Mouse (Mus musculus) c-Kit-negative CD71-positive TER-119-positive erythroid progenitor cells, embryonic 14.5 days (primary cell): ENCODE measurements around the gene 2810408A11Rik.
A peak's percentile ranks its signal among the peaks of the same experiment; 100 is the strongest.
"Not testable (repeated sequence)": the region's sequence is repeated elsewhere in the genome, so short reads cannot be mapped to it uniquely, and the experiment has no call there.

ENCODE experiments used
- DNase-seq: peaks from one replicate; pipeline ENCODE4 v3.0.0-alpha.2; 2013; ENCODE audit warnings: low read depth, low spot score

2810408A11Rik gene

DNA sequence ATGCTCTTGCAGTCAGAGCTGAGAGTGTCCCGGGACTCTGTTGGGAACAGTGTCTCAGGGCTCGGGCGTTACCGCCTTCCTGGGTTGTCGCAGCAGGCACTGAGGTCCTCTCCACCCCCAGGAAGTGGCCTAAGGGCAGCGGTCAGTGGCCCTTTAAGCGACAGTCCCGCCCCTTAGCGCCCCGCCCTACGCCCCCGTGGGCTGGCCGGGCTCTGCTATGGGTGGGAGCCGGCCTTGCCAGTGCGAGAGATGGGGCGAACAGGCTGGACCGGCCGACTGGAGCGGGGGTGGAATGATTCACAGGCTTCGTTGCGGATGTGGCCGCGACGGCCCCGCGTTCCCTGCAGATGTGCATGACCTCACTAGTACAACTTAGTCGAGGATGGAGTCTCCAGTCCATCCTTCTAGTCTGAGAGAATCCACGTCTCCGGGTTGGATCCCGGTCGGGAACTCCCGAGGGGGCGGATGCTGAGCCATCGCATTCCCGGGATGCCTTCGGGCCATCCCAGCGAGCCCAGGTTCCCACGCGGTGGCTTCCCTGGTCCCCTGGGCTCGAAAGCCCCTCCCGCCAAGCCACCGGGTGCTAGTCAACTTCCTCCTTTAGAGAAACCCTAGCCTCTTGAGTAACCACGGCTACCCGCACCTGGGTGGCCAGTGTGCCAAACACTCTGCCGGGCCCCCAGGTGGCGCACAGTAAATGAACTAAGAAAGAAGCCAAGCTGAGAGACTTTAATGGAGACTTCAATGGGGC is 19.8 kb downstream of the 2810408A11Rik start, which contains the start of gene Kctd11:
TSS of gene Kctd11 (minus strand) at position 554 of the 751 bp plus-strand sequence.
- DNase-seq: no peak

DNA sequence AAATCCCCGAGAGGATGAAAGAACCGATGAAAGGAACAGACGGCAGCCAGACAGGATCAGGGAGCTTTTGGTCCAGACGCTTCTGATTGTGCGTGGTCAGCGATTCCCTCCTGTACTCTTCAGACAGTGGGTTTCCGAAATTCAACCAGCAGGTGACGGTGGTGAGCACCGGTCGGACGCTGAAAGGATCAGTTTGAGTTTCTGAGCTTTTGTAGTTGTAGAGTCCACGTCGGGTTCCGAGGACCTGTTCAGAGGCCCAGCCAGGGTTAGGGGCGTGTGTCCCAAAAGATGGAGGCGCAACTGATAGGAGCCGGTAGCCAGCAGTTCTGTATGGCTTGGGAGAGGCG is 20.3 kb downstream of the 2810408A11Rik start:
- no peak for DNase-seq

DNA sequence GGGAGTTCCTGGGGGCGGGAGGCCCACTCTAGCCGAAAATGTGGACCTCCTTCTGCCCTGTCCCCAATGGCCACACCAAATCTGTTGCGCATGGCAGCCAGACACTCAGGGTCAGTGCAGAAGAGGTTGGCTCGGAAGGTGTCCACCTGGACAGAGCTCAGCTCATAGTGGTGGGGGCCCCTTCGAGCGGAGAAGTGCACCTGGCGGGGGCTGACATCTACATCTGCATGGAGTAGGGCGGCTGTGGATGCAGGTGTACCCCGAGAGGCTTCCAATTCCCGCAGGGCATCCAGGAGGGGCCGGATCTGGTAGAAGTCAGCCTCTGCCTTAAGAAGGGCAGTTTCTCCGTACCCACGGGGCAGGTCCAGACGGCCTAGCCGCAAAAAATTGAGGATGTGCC is 21.1 kb downstream of the 2810408A11Rik start:
- DNase-seq: no peak

DNA sequence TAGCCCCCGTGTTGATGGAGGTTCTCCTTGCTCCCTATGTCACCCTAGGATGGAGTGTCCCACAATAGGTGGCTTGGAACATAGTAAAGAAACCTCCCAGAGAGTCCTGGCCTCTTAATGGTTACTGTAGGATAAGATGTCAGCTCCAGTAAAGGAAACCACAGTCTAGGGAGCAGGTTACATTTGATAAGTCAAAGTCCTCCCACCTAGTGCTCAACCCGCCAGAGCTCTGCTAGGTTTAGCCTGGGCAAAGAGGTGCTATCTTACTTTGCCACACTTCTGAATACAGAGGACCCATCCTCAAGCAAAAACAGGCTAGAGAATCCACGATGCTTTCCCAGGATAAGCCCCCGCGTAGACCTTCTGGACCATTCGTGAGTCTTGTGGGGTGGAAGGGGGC is 21.8 kb downstream of the 2810408A11Rik start:
- no peak for DNase-seq

DNA sequence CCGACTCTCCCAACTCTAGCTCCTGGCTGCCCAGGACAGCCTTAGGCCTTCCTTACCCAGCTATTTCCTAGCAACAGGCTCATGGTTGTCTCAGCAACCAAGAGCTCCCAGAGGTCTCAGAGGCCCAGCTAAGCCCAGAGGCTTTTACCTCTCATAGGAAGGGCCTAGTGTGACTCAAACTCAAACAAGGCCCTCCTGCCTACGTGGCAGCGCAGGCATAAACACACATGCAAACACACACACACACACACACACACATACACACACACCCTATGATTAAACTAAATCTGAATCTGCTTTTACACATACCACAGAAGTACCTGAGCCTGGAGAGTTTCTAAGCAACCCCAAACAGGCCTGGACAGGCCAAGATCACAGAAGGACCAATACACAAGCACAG is 22.4 kb downstream of the 2810408A11Rik start:
- DNase-seq: no peak

DNA sequence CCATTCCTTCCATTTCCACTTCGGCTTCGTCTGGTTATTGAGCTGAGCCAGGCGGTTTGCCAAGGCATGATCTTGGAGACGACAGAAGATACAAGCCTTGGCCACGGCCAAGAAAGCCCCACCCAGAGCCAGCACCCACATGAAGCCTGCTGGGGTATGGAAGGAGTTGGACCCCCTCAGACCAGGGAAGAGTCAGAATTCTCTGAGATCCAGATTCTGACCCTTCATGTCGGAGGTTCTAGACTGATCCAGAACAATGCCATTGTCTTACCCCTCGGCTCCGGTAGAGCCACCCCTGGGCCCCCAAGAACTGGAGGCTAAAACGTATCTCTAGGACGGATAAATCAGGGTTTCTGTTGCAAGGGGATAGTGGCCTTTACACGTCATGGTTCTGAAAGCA is 22.9 kb downstream of the 2810408A11Rik start, which contains the start of gene Tmem95:
TSS of gene Tmem95 (minus strand) at position 141 of the 400 bp plus-strand sequence.
- DNase-seq: no peak

DNA sequence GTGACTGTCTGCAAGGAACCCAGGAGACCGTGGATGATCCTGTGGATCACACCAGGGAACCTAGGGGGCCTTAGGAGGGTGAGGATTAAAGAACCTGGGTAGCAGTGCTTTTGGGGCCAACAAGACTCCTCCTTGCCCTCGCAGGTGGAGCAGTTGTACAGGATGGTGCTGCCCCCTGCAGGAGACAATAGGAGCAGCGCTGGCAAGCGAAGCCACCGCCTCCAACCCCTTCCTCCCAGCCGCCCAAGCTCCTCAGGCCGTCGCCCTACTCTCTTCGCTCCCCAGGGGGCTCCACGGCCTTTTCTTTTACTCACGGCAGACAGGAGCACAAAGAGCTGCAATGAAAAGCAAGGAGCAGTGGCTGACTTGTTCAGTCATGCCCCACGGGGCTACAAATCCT is 23.9 kb downstream of the 2810408A11Rik start:
- DNase-seq: peak; percentile 79

DNA sequence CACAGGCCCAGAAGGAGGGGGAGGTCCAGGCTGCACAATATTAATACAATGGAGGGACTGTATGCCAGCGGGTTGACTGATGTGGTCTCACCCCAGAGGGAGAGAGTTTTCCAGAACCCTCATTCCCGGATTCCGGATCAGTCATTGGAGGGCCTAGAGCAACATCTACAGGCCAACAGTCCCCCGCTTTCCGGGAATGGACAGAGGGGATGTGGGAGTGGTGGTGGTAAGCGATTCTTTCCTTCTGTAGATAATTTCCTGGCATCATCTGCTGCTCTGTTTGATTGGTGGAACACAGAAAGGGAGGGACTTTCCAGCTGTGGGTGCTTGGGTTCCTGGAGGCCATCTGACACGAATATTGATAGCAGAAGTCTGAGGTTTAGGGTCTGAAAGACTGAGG is 24.6 kb downstream of the 2810408A11Rik start:
- DNase-seq: no peak

DNA sequence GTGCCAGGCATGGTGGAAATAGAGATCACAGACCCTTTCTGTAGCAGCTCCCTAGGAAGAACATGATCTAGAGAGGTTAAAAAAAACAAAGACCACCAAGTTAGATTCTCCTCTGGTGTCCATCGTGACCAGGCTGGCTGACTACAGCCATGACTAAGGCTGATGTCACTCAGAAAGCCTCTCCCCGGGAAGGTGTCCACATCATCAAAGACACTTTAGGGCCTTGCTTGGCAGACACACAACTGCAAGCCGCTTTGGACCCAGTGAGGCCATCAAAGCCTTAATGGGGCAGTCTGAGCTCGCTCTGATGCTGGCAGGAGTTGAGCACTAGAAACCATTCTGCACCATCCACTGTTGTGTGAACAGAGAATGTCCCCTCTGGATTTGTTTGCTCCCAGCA is 28.3 kb downstream of the 2810408A11Rik start:
- DNase-seq: no peak

DNA sequence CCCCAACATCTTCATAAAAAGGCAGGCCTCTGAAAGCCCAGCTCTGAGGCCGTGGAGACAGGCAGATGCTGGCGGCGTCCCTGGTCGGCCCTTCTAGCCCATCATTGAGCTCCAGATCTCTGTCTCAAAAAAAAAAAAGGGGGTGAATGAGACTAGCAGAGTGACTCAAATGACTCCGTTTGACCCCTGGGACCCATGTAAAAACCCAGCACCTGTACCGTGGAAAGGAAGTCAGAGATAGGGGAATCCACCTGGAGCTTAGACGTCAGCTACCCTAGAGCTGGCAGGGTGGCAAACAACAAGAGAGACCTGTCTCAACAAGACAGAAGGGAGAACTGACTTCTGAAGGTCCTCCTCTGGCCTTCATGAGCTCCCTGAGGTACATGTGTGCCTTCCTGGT is 29.0 kb downstream of the 2810408A11Rik start:
- DNase-seq: no peak

DNA sequence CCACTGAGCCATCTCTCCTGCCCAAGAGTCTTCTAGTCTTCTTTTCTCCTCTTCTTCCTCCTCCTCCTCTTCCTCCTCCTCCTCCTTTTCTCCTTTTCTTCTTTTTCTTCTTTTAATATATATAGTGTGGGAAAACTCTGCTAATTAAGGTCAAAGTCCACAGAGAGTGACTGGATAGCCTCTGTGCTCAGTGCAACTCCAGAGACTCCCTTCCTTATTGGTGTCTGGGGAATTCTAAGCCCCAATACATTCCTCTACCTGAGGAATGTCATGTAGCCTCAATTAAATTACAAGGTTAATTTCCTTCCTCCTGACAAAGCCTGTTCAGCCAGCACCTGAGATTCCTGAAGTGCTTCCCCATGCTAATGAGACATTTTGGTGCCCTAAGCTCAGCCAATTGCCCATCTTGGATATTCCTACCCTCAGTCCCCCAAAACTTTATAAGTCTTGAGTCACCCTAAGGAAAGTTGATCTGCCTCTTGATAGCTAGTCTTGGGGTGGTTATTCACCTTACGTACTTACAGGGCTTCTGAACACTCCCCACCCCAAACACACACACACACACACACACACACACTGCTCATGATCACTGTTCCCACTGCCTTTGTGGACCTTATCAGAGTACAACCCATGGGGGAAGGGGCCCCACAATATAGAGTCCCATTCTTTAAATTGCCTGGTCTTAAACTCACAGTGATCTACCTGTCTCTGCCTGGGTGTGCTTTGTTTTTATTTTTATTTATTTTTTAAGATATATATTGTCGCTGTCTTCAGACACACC is 30.3 kb downstream of the 2810408A11Rik start:
- no peak for DNase-seq

DNA sequence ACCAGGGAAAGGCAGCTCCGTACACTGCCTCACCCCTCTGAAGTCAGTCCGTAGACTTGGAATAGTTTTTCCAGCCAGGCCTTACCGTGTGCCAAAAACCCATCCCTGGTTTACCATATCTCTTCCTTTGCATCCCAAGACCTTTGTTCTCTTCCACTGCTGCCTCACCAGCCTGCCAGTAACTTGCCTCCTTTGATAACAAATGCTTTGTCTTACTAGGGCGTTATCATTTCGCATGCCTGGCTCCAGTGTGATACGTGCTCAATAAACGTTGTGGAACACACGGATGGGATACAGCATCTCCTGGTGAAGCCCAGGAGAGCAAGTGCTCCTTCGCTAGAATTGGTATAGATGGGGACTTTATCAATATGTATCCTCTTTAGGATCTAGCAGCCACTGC is 33.5 kb downstream of the 2810408A11Rik start:
- DNase-seq: no peak

DNA sequence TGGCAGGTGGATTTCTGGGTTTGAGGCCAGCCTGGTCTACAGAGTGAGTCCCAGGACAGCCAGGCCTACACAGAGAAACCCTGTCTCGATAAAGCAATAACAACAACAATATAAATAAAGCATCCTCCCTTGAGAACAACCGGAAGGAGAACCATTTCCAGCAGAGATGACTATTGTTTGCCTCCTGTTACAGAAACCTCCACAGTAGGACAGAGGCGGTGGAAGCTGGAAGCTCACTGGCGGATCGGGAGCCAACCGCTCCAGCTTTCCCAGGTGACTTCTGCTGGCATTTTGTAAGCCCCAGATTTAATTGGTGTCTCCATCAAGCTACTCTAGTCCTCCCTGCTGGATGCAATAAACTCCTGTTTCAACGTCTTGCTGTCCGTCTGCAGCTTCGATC is 35.2 kb downstream of the 2810408A11Rik start:
- DNase-seq: no peak

DNA sequence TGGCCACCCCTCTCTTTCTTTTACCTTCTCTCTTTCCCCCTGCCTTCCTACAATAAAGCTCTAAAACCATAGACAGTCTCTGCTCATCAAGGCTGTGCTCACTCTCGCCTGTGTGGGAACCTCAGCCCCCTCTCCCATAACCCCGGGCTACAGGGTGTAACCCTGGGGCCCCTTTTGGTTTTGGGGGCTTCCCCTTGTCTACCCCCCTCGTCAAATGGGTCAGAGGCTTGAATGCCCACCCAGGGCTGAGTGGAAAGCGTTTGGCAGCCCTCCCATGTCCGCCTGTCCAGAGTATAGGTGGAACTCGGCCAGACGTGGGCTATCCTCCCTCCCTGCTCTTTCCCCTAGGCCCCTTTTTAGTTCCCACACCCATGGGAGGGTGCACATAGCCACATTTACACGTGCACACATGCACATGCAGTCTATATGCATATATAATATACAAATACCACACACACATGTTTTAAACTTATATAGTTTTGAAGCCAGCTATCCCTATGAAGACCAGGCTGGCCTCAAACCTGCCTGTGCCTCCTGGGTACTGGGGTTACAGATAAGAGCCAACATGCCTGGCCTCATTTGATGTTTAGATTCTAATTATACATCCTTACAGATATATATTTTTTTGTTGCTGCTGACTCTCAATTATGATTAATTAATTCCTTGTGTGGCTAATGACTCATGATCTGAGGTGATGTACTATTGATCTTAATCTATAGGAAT is 36.5 kb downstream of the 2810408A11Rik start:
- no peak for DNase-seq

DNA sequence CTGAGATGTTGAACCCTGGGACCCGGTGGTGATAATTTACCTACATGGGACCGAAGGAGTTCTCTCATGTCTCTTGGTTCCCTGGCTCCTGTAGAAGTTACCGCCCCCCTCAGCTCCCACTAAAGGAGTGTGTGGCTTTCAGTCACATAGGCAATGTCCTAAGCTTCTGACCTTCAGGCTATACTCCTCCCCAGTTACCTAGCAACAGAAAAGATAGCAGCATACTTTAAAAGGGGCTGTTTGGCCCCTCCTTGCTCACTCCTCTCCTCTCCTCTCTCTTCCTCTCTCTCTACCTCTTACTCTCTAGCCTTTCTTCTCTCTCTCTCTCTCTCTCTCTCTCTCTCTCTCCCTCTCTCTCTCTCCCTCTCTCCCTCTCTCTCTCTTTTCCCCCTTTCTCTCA is 37.1 kb downstream of the 2810408A11Rik start:
- not testable (repeated sequence) for DNase-seq

DNA sequence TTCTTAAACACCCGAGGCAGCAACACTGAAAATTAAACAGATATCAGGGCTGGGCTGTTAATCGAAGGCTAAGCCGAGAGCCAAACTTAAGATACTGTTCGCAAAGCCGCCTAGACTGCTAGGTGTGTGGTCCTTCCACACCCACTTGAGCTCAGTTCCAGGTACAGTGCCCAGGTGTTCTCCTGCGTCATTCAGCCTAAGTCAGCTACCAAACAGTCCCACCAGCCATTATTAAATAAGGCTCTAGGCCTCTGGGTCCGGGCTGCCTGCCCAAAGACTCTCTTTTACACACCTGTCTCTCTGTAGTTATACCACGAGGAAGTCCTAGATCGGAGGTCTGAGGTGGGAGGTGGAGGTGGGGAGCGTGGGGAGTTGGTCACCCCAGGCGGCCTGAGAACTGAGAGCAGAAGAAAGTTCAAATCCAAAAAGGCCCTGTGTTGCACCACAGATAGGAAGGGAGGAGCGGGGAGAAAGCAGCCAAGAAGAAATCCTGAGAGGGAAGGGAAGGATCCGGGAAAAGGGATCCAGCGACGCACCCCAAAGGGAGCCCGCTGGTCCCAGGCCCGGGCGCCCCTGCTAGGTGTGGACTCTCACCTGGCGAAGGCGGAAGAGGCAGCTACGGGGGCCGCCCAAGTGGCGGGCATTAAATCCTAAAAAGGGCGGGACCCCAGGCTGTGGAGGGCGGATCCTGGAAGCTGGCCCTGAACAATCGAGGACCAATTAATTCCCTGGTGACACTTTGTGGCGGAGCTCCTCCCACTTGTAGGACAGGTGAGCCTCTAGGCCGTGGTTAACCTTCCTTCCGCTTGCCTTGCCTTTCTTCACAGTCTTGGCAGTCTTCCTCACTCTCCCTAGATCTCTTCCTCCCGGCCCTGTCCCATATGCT is 42.4 kb downstream of the 2810408A11Rik start, which contains the start of gene Tnk1:
TSS of gene Tnk1 (minus strand) at position 618 of the 886 bp plus-strand sequence.
- no peak for DNase-seq

DNA sequence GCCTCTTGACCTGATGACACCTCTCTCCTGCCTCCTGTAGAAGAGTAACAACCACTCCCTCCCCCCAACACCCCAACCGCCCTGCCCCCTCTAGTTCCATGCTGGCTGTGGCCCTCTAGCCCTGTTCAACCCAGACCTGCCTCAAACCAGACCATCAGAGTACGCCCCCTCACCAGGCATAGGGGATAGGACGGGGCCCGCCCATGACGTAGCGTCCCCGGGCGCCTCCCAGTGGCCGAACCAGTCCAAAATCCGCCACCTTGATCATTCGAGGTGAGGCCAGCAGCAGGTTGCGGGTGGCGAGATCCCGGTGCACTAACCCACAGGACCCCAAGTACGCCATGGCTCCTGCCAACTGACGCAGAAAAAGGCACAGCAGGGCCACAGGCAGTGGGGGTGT is 45.4 kb downstream of the 2810408A11Rik start:
- DNase-seq: no peak

DNA sequence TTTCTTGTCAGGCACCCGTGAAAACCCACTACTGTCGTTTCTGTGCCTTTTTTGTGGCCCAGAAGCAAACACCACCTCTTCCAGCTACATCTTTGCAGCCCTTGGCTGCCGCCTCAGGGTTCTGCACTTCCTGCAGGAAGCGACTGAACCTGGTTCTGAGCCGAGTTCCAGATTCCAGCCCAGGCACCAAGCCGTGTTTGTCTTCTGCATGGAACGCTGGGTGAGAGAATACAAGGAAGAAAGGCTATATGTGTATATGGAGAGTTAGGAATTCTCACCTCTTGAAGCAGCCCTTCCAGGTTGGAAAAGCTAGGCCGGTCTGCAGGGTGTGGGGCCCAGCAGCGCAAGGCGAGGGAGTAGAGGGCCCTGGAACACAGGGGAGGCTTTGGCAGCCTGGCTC is 46.1 kb downstream of the 2810408A11Rik start:
- no peak for DNase-seq

DNA sequence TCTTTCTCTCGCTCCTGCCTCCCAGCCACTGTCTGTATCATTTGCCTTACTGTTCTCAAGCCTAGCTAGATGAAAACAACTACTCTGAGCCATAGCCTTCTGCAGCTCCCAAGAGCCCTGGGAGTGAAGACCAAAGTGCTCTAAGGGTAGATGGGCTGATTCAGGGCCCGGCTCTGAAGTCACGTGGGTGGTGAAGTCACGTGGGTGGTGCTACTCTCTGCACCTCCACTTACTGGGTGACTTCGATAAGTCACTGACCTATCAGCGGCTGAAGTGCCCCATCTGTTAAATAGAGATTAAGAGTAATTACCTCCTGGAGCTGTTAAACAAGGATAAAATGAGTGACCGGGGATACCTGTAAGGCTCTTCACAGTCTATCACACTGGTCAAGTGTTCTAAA is 46.8 kb downstream of the 2810408A11Rik start:
- DNase-seq: peak; percentile 96

DNA sequence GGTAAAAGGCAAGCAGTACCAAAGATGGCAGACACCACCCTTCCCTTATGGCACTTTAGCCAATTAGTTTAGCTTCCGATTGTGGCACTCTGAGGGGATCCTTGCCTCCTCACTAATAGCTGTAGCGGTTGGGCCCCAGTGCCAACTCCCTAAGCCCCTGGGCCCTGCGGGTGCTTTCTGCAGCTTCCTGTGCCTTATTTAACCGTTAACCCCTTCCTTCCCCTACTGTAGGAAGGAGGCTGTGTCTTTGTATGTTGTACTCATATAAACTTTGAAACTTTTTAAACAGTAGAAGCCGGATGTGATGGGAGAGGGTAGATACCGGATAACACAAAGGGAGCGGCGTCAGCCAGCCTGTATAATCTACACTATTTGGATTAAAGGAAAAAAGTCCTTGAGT is 50.0 kb downstream of the 2810408A11Rik start:
- DNase-seq: no peak

DNA sequence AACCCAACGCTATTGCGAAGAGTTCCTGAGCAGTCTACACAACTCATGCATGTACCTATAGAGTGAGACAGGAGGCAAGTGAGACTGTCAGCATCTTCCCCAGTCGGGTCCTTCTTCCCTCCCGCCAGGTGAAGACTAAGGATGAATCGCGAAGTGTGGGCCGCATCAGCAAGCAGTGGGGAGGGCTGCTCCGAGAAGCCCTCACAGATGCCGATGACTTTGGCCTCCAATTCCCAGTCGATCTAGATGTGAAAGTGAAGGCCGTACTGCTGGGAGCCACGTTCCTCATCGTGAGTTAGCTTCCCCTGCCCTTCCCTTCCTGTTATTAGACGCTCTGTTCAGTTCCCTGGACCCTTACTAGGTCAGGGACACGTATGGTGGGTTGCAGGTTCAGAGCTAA is 50.9 kb downstream of the 2810408A11Rik start:
- no peak for DNase-seq
